Mouse (Mus musculus) heart, postnatal 25 days (tissue): ENCODE data around the gene Agrn. TPM values are rescaled to one million over a fixed set of nuclear protein-coding genes. Genes with fewer than 3 reads are reported as not detected.

Source experiments
- DNase-seq: peaks from one replicate; pipeline ENCODE4 v3.0.0; 2022; ENCODE audit warnings: low spot score
- intact Hi-C: fragments of 180-260 bp; cut with DNase I; formaldehyde crosslinking; loops from one replicate; pipeline ENCODE4 v1.15.1; 2025
- total RNA-seq, 2 experiments: library from RNA; stranded (reverse); gene quantifications; 2 replicates each; pipeline ENCODE4 v1.2.3; 2021

The Agrn gene
- total RNA-seq, 2 experiments from 2014 or later, result 35.3 to 40.4 TPM

DNA sequence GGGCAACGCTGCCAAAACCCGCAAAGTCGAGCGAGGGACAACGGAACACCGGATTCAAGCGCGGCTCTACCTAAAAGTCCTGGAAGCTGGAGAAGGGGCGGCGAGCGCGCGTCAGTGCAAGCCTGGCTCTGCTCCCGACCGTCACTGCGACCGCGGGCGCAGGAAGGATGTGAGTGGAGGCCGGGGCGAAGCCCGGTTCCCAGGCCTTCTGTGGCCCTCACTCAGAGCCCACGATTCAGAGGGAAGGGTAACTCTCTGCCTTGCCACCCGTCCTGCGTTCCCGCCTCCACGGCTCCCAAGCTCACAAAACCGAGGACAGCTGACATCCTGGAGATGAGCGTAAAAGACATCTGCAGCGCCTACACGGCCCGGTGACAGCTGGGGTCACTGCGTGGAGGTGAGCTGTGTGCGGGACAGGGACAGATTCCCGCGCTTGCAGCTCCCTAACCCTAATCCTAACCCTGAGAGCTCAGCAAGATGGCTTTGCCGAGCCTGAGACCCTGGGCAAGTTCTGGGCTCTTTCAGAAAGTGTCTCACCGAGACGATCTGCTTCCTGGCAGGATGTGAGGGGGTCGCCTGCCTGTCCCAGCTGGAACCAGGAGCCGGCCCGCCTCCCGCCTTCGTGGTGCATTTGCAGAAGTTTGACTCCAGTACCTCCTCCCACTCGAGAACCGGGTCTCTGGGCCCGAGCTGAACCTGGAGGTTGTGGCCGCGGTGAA, 6.3 kb upstream of the Agrn start:
- intact Hi-C loops, result loop anchor here (2.0 kb wide), 1 partner anchor 31 kb away; the partner anchor contains the start of gene Plekhn1
- no peak for DNase-seq

GRCm38 (mm10) chr4:156203001-156203412, 5.7 kb upstream of the Agrn start, which contains the start of gene AW011738:
Gene AW011738, plus strand, starts transcription at chr4:156203304.
- intact Hi-C loops, result loop anchor here (2.0 kb wide), 1 partner anchor 32 kb away; the partner anchor contains the start of gene Plekhn1
- DNase-seq, result peak; percentile 69

GRCm38 (mm10) chr4:156202462-156202893, 5.2 kb upstream of the Agrn start:
- intact Hi-C loops, result loop anchor here (2.0 kb wide), 1 partner anchor 32 kb away; the partner anchor contains the start of gene Plekhn1
- DNase-seq, result no peak

DNA sequence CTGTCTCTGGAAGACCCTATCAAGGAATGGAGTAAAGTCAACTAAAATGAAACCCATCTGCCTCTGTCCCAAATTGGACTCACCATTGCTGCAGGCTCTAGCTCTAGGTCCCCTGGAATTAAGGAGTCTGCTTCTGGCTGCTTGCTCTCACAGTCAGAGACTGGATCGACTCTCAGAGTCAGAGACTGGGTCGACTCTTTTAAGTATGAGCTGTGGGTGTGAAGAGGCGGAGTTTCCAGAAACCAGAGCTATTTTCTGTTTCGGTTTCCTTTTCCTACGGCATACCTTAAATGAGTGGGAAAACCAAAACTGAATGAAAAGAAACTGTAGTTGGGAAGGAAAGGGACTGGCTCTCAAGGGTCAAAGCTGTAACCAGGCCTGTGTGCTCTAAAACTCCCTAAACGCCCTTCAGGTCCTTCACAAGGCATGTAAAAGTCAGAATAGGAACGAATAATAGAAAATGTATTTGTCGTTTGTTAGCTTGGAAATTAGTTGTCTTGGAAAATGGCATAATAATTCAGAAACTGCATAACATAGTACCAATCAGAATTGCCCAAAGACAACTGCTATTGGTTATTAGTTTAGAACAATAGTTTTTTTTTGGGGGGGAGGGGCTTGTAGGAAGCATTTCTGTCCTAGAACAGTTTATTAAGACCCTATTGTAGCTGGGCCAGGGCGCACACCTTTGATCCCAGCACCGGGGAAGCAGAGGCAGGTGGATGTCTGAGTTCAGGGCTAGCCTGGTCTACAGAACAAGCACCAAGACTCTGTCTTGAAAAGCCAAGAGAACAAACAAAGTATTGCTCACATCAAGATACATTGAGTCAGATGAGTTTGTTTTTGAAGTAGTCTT, 3.6 kb upstream of the Agrn start, which contains the start of gene Isg15:
Isg15 (minus strand) TSS at position 196 of the 853 bp plus-strand sequence.
- intact Hi-C loops, result no loop called here
- DNase-seq, result no peak

DNA sequence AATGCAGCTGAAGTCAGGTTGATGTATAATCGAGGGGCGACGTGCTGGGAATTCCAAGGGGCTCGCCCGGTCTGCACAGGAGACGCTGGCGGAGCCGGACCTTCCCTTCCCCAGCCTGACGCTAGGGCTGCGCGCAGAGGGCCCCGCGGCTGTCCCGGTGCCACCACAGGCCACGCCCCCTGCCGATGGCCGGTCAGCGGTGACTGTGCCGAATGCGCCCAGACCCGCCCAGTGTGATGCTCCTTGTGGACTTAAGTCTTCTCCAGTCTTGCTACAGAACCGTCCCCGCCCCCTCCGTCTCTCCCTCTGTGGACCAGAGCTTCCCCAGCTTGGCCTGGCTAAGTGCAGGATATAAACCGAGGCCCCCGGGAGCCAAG, 529 bp upstream of the Agrn start:
- peak; percentile 84 for DNase-seq
- intact Hi-C loops, result loop anchor here (2.0 kb wide), 1 partner anchor 87 kb away; no protein-coding TSS in a partner anchor

DNA sequence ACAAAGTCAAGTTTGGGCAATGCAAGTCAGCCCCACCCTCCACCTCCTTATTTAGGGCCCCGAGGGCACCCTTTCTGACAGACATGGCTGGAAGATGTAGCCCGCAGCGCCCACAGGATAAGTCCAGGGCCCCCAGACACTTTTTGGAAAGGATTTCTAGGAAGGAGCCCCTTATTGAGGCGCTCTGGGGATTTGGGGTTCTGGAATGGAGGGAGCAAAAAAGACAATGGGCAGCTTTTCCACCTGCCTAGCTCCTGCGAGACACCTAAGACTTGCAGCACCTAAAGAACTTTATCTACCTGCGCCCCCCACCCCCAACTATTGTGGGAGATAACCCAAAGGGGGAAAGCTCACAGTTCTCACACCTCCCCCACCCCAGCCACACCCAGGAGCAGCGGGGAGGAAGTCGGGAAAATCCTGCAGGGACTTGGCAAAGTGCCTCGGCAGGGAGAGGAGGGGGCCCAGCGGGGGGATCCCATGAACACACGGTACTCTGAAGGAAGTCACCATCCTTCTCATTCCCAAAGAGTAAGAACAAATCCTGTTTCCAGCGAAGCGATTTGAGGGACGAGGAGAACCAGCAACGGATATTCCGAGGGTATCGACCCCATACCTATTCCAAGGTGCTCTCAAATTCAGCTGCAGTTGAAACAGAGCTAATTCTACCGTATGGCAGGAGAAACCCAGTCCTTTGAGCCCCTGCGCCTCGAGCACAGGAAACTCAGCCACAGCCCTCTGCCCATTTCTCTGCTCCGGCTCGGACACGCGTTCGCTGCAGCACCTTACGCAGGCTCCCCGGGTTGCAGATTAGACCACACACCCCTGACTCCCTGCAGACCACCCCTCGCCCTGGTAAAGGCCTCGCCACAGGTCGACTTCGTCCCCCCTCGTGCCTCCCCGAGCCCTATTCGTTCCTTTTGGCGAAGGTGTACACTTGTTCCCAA, 1.1 kb downstream of the Agrn start:
- intact Hi-C loops, result loop anchor here (2.0 kb wide), 1 partner anchor 85 kb away; no protein-coding TSS in a partner anchor
- peak; percentile 40 for DNase-seq

DNA sequence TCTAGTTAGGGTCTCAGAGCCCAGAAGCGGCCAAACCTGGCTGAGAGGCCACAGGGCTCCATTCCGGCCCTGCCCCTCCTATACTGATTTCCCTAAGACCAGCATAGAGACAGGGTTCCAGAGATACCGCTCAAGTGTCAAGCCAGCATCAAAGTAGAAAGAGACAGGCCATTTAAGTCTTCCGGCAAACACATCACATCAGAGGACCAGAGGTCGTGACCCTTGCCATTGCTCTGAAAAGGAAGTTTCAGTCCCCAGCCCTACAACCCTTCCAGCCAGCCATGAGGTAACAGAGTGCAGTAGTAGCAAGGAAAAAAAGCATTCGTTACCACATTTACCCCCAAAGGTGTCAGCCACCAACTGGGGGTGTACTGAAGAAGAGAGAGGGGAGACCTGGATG, 2.9 kb downstream of the Agrn start:
- intact Hi-C loops, result no loop called here
- DNase-seq, result no peak

DNA sequence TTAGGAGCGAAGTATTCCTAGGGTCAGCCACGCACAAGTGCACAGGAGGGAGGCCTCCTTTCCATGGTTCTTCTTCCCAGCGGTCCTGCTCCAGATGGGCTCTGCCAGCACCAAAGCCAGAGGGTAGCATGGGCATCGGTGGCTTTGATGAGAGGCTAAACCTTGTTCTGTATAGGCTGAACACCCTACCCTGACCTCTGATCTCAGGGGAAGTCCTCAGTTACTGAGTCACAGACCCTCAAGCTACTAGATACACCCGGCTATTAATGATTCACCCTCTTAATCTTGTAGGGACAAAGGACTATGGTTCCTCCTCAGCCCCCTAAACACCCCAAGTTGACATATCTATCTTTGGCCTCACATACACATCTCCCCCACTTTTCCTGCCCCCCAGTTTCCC, 3.4 kb downstream of the Agrn start:
- DNase-seq, result no peak
- intact Hi-C loops, result no loop called here

GRCm38 (mm10) chr4:156193200-156193590, 4.1 kb downstream of the Agrn start:
- intact Hi-C loops, result no loop called here
- DNase-seq, result no peak

GRCm38 (mm10) chr4:156192421-156193199, 4.7 kb downstream of the Agrn start:
- intact Hi-C loops, result no loop called here
- DNase-seq, result no peak

DNA sequence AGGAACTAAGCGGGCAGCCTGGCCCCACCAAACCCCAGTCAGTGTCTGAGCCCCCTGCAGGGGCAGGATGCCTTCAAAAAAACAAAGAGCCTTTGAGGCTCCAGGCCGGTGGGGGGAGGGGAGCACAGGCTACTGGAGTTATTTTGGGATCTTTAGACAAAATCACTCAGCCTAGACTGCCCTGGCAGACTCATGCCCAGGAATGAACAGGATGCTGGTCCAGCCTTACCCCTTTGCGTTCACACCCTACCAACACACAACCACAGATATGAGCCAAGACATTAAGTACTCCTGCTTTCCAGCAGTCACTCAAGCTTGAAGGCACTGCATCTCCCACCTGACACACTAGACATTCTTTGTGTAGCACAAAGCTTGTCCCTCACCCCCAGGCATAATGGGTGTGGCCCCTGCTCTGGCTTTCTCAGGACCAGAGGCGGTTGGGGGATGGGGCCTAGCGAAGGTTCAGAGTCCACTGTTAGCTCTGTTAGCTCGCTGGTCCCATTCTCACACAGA, 8.4 kb downstream of the Agrn start:
- DNase-seq, result no peak
- intact Hi-C loops, result no loop called here

DNA sequence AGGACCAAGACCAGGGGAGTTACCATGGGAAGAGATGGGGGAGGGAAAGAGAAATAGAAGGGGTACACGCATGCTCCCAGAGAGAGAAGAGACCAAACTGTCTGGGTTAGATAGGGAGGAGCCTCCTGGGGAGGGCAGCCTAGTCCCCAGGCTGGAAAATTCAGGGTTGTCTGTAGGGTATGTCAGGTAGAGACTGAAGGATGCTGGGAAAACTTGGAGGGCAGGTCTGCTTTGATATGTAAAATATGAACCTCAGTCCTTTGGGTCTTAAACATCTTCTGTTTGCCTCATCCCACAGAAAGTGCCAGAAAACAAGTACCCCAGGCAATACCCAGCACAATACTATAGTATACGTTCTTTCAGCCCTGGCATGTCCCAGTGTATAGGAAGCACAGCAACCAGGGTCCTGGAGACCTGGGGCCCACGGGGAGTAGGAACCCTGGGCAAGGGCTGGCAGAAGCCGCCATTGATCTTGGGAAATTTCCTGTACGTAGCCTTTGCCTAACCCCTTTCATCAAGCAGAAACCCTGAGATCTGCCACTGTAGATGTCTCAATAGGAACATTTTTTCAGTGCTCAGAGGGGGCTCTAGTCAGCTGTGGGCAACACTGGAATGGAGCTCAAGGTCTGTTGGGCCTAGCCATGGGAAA, 9.0 kb downstream of the Agrn start:
- intact Hi-C loops, result no loop called here
- DNase-seq, result no peak

DNA sequence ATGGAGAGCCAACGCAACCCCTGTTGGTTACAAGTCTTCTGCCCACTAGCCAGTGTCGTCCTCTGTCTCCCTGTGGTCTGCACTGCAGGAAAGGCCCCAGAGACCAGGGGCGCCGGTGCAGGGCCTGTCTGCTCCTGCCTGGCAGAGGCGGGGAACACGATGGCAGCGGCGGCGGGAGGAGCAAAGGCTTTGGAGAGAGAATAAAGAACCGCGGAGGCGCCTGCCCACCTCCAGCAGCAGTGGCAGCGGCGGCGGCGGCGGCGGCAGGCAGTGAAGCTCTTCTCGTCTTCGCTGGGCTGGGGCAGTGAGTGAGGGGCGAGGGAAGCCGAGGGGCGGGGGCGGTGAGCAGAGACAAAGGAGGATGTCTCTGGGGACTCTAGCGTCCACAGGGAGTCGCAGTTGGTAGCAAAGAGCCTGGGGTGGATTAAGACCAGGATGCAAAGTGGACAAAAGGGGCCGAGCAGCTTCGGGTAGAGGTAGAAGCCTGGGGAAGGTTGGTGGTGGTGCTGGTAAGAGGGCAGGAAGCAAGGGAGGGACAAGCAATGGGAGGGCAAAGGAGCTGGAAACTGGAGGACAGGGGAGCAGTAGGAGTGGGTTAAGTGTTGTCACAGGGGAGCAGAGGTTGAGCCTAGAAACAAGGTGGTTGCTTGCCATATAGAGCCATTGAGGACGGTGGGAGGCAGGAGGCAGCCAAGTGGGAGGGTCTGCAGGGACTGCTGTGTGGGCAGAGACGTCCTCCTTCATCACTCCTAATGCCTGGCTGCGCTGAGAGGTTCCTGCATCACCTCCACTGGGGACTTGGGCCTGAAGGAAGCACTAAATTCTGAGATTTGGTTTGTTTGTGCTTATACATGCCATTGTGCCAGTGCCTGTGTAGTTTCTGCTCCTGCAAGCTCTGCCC, 11.1 kb downstream of the Agrn start:
- DNase-seq, result no peak
- intact Hi-C loops, result no loop called here

DNA sequence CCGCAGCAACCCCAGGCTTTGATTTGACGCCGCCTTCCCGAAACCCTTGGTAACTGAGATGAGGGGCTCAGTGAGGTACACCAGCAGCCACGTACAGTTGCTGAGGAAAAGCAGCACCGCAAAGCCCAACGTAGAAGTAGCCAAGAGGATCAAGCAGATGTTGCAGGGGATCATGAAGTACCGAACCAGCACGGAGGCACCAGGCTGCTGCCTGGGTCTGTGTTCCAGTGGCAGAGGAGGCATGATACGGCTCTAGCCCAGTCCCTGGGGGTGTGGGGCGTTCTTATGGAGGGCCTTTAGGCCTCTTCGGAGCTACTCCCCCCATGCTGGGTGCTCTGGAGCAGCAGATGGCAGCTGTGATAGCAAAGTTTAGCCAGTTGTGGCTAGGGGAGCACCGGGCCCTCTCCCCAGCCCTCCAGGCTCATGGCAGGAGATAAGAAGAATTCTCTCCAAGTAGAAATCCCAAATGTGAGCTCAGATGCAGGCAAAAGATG, 11.8 kb downstream of the Agrn start:
- no peak for DNase-seq
- intact Hi-C loops, result no loop called here

GRCm38 (mm10) chr4:156184291-156184954, 12.9 kb downstream of the Agrn start:
- intact Hi-C loops, result no loop called here
- DNase-seq, result no peak

DNA sequence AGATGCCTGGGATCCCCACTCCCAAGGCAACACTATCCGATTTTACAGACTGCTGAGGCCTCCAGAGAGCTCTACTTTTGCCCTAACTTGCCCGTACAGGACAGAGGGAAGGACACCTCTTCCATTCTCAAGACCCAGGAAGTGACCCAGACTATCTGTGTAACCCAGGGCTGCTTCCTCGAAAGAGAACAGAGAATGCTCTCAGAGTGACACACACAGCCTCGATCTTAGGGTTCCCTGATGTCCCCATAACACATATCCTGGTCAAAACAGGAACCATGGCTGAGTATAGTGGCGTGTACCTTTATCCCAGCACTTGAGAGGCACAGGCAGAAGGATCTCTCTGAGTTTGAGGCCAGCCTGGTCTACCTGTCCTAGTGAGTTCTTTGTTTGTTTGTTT, 13.5 kb downstream of the Agrn start:
- intact Hi-C loops, result no loop called here
- no peak for DNase-seq

GRCm38 (mm10) chr4:156177630-156178029, 19.7 kb downstream of the Agrn start:
- intact Hi-C loops, result no loop called here
- DNase-seq, result no peak
